Mouse (Mus musculus) brain, embryonic 14.5 days (tissue): ENCODE measurements around the gene Icam5.

Experiments
- CTCF ChIP-seq: fragments of 200-500 bp; IDR thresholded peaks from 2 replicates; pipeline ENCODE4 v1.5.1; 2012; ENCODE audit warnings: inconsistent platforms, mild to moderate bottlenecking, moderate library complexity, borderline replicate concordance; ENCODE audit not compliant: insufficient read depth, insufficient read length; ENCODE audit errors: extremely low read depth
- POLR2A ChIP-seq: fragments of 200-500 bp; IDR thresholded peaks from 2 replicates; pipeline ENCODE4 v1.6.1; 2012; ENCODE audit warnings: mild to moderate bottlenecking, inconsistent platforms, borderline replicate concordance; ENCODE audit not compliant: poor library complexity, insufficient read depth, insufficient read length, severe bottlenecking; ENCODE audit errors: extremely low read depth

- no peak for TF ChIP-seq CTCF
- TF ChIP-seq POLR2A, result no peak
These were observed 9.1 kb upstream of the Icam5 start for GRCm38 (mm10) chr9:21022726-21023125.
